8 mouse cellular contexts compared by ENCODE assay signal in the genomic region with DNA sequence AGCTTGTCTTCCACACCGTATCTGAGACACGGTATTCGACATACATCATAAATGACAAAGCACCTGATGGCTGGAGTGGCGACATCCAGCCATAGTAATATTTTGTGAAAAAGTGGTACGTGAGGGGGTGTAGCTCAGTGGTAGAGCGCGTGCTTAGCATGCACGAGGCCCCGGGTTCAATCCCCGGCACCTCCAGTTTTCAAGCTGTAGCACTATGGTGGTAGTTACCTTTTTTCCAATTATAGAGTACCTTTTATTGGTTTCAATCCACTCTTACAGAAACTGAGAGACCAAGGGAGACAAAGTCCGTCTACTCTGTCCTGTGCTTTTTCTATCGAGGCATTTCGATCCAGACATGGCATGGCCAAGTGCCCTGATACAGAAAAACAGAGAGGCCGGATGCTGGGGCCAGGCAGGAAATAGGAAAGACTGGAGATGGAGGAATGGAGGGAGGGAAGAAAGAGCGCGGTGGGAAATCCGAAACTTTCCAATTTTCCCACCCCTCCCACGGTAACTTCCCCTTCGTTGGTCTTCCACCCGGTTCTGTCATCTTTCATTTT. TPM values are rescaled to one million over a fixed set of nuclear protein-coding genes. Genes with fewer than 3 reads are reported as not detected.
DNase-seq lines count a peak whose midpoint lies in the region; ATAC-seq and TF ChIP-seq lines count a peak whose summit lies in the region.

No protein-coding gene starts in this region.

- H3K4me1 ChIP-seq in embryonic fibroblast, embryonic 13.5 days (ENCODE audit: control insufficient read depth, insufficient read depth, low read length) = no peaks in the 10 kb centered on the region
- 0 out of 2 replicates have a peak, but pooled peaks cover 3% of the 10 kb centered on the region for H3K4me1 ChIP-seq in heart, embryonic 10.5 days
- H3K4me1 ChIP-seq in kidney, embryonic 14.5 days (ENCODE audit: control insufficient read depth, insufficient read depth, low read length) = no peaks in the 10 kb centered on the region
- 0 out of 2 replicates have a peak, but pooled peaks cover 2% of the 10 kb centered on the region for H3K4me1 ChIP-seq in limb, embryonic 15.5 days
- H3K4me1 ChIP-seq in midbrain, postnatal 0 days (ENCODE audit: insufficient read depth, low read length) = no peaks in the 10 kb centered on the region

- H3K27me3 ChIP-seq in C2C12 (ENCODE audit: control insufficient read depth, insufficient read depth, insufficient read length) = no peaks in the 10 kb centered on the region
- no peaks in the 10 kb centered on the region for H3K27me3 ChIP-seq in heart, embryonic 10.5 days (ENCODE audit: insufficient read depth, poor library complexity, severe bottlenecking)
- H3K27me3 ChIP-seq in kidney, embryonic 14.5 days (ENCODE audit: control insufficient read depth, insufficient read depth, low read length) = no peaks in the 10 kb centered on the region
- no peaks in the 10 kb centered on the region for H3K27me3 ChIP-seq in limb, embryonic 15.5 days
- H3K27me3 ChIP-seq in midbrain, postnatal 0 days (ENCODE audit: insufficient read depth, low read length) = no peaks in the 10 kb centered on the region

- under 1% methylated on average over 20 of the region's 20 CpGs for WGBS in heart, embryonic 10.5 days
- under 1% methylated on average over 20 of the region's 20 CpGs for WGBS in kidney, embryonic 14.5 days
- under 1% methylated on average over 20 of the region's 20 CpGs for WGBS in limb, embryonic 15.5 days
- under 1% methylated on average over 20 of the region's 20 CpGs for WGBS in midbrain, postnatal 0 days

- H3K79me3 ChIP-seq in C2C12 (ENCODE audit: low read depth) = no peaks in the 10 kb centered on the region

- no peak for TF ChIP-seq POLR2A in embryonic fibroblast, embryonic 13.5 days (IDR thresholded peaks at IDR 0.05; ENCODE audit: low read depth, low read length)

- DNase-seq in brain, adult 2 months (ENCODE audit: low read depth, low spot score) = peak; percentile 88
- DNase-seq in heart, embryonic 10.5 days (ENCODE audit: low spot score) = peak; percentile 92
- peak; percentile 90 for DNase-seq in midbrain, postnatal 0 days (ENCODE audit: low spot score)
- peak; percentile 67 to 77 for DNase-seq in spleen, postnatal 14 days (ENCODE audit: low spot score in 2 of 2)

- peak; percentile 94 for ATAC-seq in kidney, embryonic 14.5 days (ENCODE audit: low FRiP score, low TSS enrichment)
- peak; percentile 87; the same call in 1 of the 2 replicates for ATAC-seq in limb, embryonic 15.5 days (ENCODE audit: insufficient number of reproducible peaks, low FRiP score, low TSS enrichment, low read depth)
- peak; percentile 94 for ATAC-seq in midbrain, postnatal 0 days (ENCODE audit: low FRiP score)

- H3K4me2 ChIP-seq in kidney, embryonic 14.5 days (replicated peaks; ENCODE audit: low read depth, low read length) = peak overlapping the region; percentile 67
- peak overlapping the region; percentile 59 for H3K4me2 ChIP-seq in limb, embryonic 15.5 days
- peak overlapping the region; percentile 65 for H3K4me2 ChIP-seq in midbrain, postnatal 0 days (ENCODE audit: low read depth, low read length, poor library complexity, severe bottlenecking)

- no peaks in the 10 kb centered on the region for H3K79me2 ChIP-seq in C2C12 (ENCODE audit: control insufficient read depth, insufficient read depth)

- peak overlapping the region; percentile 51 for H3K9ac ChIP-seq in kidney, embryonic 14.5 days (ENCODE audit: low read depth, low read length)
- peak overlapping the region; percentile 23; the same call in 1 of the 2 replicates for H3K9ac ChIP-seq in limb, embryonic 15.5 days
- peak overlapping the region; percentile 73 for H3K9ac ChIP-seq in midbrain, postnatal 0 days (replicated peaks; ENCODE audit: low read length, poor library complexity, severe bottlenecking)

- H3K27ac ChIP-seq in embryonic fibroblast, embryonic 13.5 days (ENCODE audit: insufficient read depth, low read length) = no peak overlapping the region
- peak overlapping the region; percentile 81 for H3K27ac ChIP-seq in heart, embryonic 10.5 days
- H3K27ac ChIP-seq in kidney, embryonic 14.5 days (ENCODE audit: low read depth, low read length) = no peak overlapping the region
- peak overlapping the region; percentile 54 for H3K27ac ChIP-seq in limb, embryonic 15.5 days
- H3K27ac ChIP-seq in midbrain, postnatal 0 days (ENCODE audit: low read depth, low read length) = peak overlapping the region; percentile 82

- no peak for TF ChIP-seq CTCF in C2C12 (IDR thresholded peaks at IDR 0.05; ENCODE audit: control insufficient read depth, insufficient read depth, insufficient read length)
- TF ChIP-seq CTCF in embryonic fibroblast, embryonic 13.5 days (IDR thresholded peaks at IDR 0.05; ENCODE audit: borderline replicate concordance, insufficient read depth, low read length) = no peak
- no peak for TF ChIP-seq CTCF in midbrain, postnatal 0 days (IDR thresholded peaks at IDR 0.05)

- peak overlapping the region; percentile 40 for H3K4me3 ChIP-seq in C2C12 (ENCODE audit: insufficient read depth, poor library complexity, severe bottlenecking)
- peak overlapping the region; percentile 95 for H3K4me3 ChIP-seq in embryonic fibroblast, embryonic 13.5 days (ENCODE audit: insufficient read depth, low read length)
- peak overlapping the region; percentile 78 for H3K4me3 ChIP-seq in heart, embryonic 10.5 days
- peak overlapping the region; percentile 63 for H3K4me3 ChIP-seq in kidney, embryonic 14.5 days (ENCODE audit: low read length)
- peak overlapping the region; percentile 52 for H3K4me3 ChIP-seq in limb, embryonic 15.5 days
- peak overlapping the region; percentile 57 for H3K4me3 ChIP-seq in midbrain, postnatal 0 days (ENCODE audit: low read depth, low read length)

- no peaks in the 10 kb centered on the region for H3K9me3 ChIP-seq in heart, embryonic 10.5 days
- H3K9me3 ChIP-seq in kidney, embryonic 14.5 days (ENCODE audit: control insufficient read depth, low read length) = no peaks in the 10 kb centered on the region
- no peaks in the 10 kb centered on the region for H3K9me3 ChIP-seq in limb, embryonic 15.5 days
- no peaks in the 10 kb centered on the region for H3K9me3 ChIP-seq in midbrain, postnatal 0 days (ENCODE audit: low read length)

- H3ac ChIP-seq in C2C12 (ENCODE audit: control insufficient read depth, insufficient read length, low read depth) = no peak overlapping the region

- no peaks in the 10 kb centered on the region for H3K36me3 ChIP-seq in C2C12 (ENCODE audit: control insufficient read depth, insufficient read depth)
- H3K36me3 ChIP-seq in heart, embryonic 10.5 days = no peaks in the 10 kb centered on the region
- no peaks in the 10 kb centered on the region for H3K36me3 ChIP-seq in kidney, embryonic 14.5 days (ENCODE audit: control insufficient read depth, insufficient read depth, low read length)
- no peaks in the 10 kb centered on the region for H3K36me3 ChIP-seq in limb, embryonic 15.5 days
- no peaks in the 10 kb centered on the region for H3K36me3 ChIP-seq in midbrain, postnatal 0 days (ENCODE audit: insufficient read depth, low read length)

TF ChIP-seq in C2C12, 6 proteins besides CTCF, POLR2A, EP300 and RAD21:
- TF ChIP-seq MYOD1 (IDR thresholded peaks at IDR 0.05; ENCODE audit: control insufficient read depth, insufficient read length, low read depth) (no peak), MAX (IDR thresholded peaks at IDR 0.05) (no peak)

RNA-seq across cellular contexts. Expression of a gene that starts 43.3 kb away (rescaled TPM):
- polyA plus RNA-seq in C2C12 (2012; fragmentation: generic; extraction: Trizol) = 105 TPM
- 52.0 and 61.4 TPM in 2 replicates for polyA plus RNA-seq in embryonic fibroblast, embryonic 13.5 days (2011; ENCODE audit: insufficient read length, low read depth, missing spikeins)
- 108 and 152 TPM in 2 replicates for polyA plus RNA-seq in heart, embryonic 10.5 days (2016; fragmentation: Nextera tagmentation; extraction: Ambion mirVana)
- 145 and 164 TPM in 2 replicates for polyA plus RNA-seq in kidney, embryonic 14.5 days (2014; fragmentation: Nextera tagmentation; extraction: Ambion mirVana)
- polyA plus RNA-seq in limb, embryonic 15.5 days (2015; fragmentation: Nextera tagmentation; extraction: Ambion mirVana) = 106 and 121 TPM in 2 replicates
- 74.5 and 76.2 TPM in 2 replicates for total RNA-seq in midbrain, postnatal 0 days (2014; rRNA removed)
- 64.2 and 65.0 TPM in 2 replicates for polyA plus RNA-seq in midbrain, postnatal 0 days (2015; fragmentation: Nextera tagmentation; extraction: Ambion mirVana)

Comparison
In these comparisons a context has a peak if more than half of its experiments do, and no peak if none do; other contexts are left out.
1. H3K4me3 ChIP-seq: peak in every context shown above with its lines; median percentile 95 in embryonic fibroblast, embryonic 13.5 days; 78 in heart, embryonic 10.5 days; 63 in kidney, embryonic 14.5 days; 57 in midbrain, postnatal 0 days; 52 in limb, embryonic 15.5 days; 40 in C2C12.
2. H3K27ac ChIP-seq: peak in heart, embryonic 10.5 days (single experiment), limb, embryonic 15.5 days (single experiment) and midbrain, postnatal 0 days (single experiment); none in embryonic fibroblast, embryonic 13.5 days (single experiment) and kidney, embryonic 14.5 days (single experiment).
3. H3K9ac ChIP-seq: peak in every context shown above with its lines; median percentile 73 in midbrain, postnatal 0 days; 51 in kidney, embryonic 14.5 days; 23 in limb, embryonic 15.5 days.
4. Peak in every context shown above with its lines, with median percentiles within 50 percentile points of each other: DNase-seq, ATAC-seq and H3K4me2 ChIP-seq.